Mouse (Mus musculus): ENCODE measurements at regions not wholly inside any gene's neighbourhood (a gene's known extent, or its start where the extent isn't known, plus 50 kb on each side); places are given as distances from the start of the nearest gene placed in this dataset.

DNA sequence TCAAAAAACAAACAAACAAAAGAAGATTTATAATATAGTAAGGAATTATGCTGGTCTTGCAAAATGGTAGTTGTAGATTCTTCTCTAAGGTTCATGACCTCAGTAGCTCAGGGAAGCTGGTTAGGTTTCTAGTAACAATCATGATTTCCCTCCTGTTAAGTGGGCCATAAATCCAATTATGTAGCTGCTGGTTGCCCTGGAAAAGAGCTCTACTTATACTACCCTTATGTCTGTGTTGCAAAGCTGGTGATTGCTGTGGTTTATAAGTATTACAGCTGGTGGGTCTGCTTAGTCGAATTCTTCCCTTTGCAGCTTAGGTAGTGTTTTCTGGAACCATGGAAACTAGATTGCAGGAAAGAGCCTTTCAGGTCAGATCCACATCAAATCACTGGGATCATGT is 1161.9 kb upstream of the Adam24 start:
- Histone ChIP-seq H3K27ac (replicated peaks; ENCODE audit: insufficient read depth, low read depth, low read length) (no peak overlapping the region), H3K9ac (ENCODE audit: low read depth, low read length) (no peak overlapping the region), H3K4me3 (ENCODE audit: insufficient read depth, low read depth, low read length) (no peak overlapping the region), H3K36me3 (ENCODE audit: control insufficient read depth, insufficient read depth, low read length) (no peaks in the 10 kb centered on the region), H3K79me2 (ENCODE audit: control insufficient read depth, insufficient read depth, low read length) (no peaks in the 10 kb centered on the region), H3K27me3 (ENCODE audit: control insufficient read depth, insufficient read depth, low read length) (no peaks in the 10 kb centered on the region), H3K4me1 (ENCODE audit: control insufficient read depth, insufficient read depth, low read length) (no peaks in the 10 kb centered on the region)
- no peak for DNase-seq (ENCODE audit: extremely low read depth, low read depth, low spot score)
- 56% methylated on average over 1 of the region's 1 CpGs for WGBS
- no peak for TF ChIP-seq POLR2A (IDR thresholded peaks at IDR 0.05; ENCODE audit: extremely low read depth, insufficient read depth, low read length)
- TF ChIP-seq CTCF (IDR thresholded peaks at IDR 0.05; ENCODE audit: low read depth, low read length): no peak

Measured in liver, adult 2 months (tissue).